Mouse (Mus musculus) urinary bladder, postnatal 4 days (tissue): ENCODE measurements around the gene Gm17428.
"Not testable (repeated sequence)": the region's sequence is repeated elsewhere in the genome, so short reads cannot be mapped to it uniquely, and the experiment has no call there.

ENCODE experiments used
- DNase-seq, 2 experiments: peaks; one replicate each; pipeline ENCODE4 v3.0.0; 2021 to 2022; ENCODE audit warnings: low spot score in 2 of 2

Gm17428 gene

GRCm38 (mm10) chr14:54976633-54977032 lies at the start of gene Gm17428:
Gm17428 (plus strand) TSS chr14:54976933.
- DNase-seq, result no peak

GRCm38 (mm10) chr14:54927296-54927695 lies 49.4 kb upstream of the Gm17428 start:
- no peak for DNase-seq

GRCm38 (mm10) chr14:54929801-54930200 lies 46.9 kb upstream of the Gm17428 start:
- DNase-seq, result no peak

GRCm38 (mm10) chr14:54930431-54930830 lies 46.3 kb upstream of the Gm17428 start:
- DNase-seq, result no peak

GRCm38 (mm10) chr14:54932645-54933150 lies 44.0 kb upstream of the Gm17428 start, which contains the start of gene Il25:
Il25 (plus strand) TSS chr14:54932695.
- no peak for DNase-seq

GRCm38 (mm10) chr14:54935904-54936830 lies 40.6 kb upstream of the Gm17428 start, which contains the start of gene Cmtm5:
Cmtm5 (plus strand) TSS chr14:54936261.
- DNase-seq, result no peak

- DNase-seq, result no peak
Measured at GRCm38 (mm10) chr14:54936831-54937160, 39.9 kb upstream of the Gm17428 start.

GRCm38 (mm10) chr14:54937361-54938182 lies 39.2 kb upstream of the Gm17428 start:
- no peak for DNase-seq

- DNase-seq, result no peak
Measured at GRCm38 (mm10) chr14:54938431-54939219, 38.1 kb upstream of the Gm17428 start.

GRCm38 (mm10) chr14:54939434-54940175 lies 37.1 kb upstream of the Gm17428 start:
- DNase-seq, result peak; percentile 62 to 73

GRCm38 (mm10) chr14:54940176-54940530 lies 36.6 kb upstream of the Gm17428 start:
- no peak for DNase-seq

- no peak for DNase-seq
Measured at GRCm38 (mm10) chr14:54941024-54941978, 35.4 kb upstream of the Gm17428 start.

- no peak for DNase-seq
Measured at GRCm38 (mm10) chr14:54942479-54942878, 34.3 kb upstream of the Gm17428 start.

GRCm38 (mm10) chr14:54943971-54944370 lies 32.8 kb upstream of the Gm17428 start:
- no peak for DNase-seq

GRCm38 (mm10) chr14:54944939-54945338 lies 31.8 kb upstream of the Gm17428 start:
- DNase-seq, result no peak

GRCm38 (mm10) chr14:54945975-54946704 lies 30.6 kb upstream of the Gm17428 start:
- DNase-seq, result no peak

GRCm38 (mm10) chr14:54947008-54947407 lies 29.7 kb upstream of the Gm17428 start:
- DNase-seq, result not testable (repeated sequence)

- DNase-seq, result no peak
Measured at GRCm38 (mm10) chr14:54948781-54949180, 28.0 kb upstream of the Gm17428 start.

- DNase-seq, result no peak
Measured at GRCm38 (mm10) chr14:54950493-54950892, 26.2 kb upstream of the Gm17428 start.
